Mouse (Mus musculus): Measurements from ENCODE around the gene Nectin2. TPM values are rescaled to one million over a fixed set of nuclear protein-coding genes. Genes with fewer than 3 reads are reported as not detected.

The Nectin2 gene
- polyA plus RNA-seq, 1 experiment from 2014 or later: 143 TPM

DNA sequence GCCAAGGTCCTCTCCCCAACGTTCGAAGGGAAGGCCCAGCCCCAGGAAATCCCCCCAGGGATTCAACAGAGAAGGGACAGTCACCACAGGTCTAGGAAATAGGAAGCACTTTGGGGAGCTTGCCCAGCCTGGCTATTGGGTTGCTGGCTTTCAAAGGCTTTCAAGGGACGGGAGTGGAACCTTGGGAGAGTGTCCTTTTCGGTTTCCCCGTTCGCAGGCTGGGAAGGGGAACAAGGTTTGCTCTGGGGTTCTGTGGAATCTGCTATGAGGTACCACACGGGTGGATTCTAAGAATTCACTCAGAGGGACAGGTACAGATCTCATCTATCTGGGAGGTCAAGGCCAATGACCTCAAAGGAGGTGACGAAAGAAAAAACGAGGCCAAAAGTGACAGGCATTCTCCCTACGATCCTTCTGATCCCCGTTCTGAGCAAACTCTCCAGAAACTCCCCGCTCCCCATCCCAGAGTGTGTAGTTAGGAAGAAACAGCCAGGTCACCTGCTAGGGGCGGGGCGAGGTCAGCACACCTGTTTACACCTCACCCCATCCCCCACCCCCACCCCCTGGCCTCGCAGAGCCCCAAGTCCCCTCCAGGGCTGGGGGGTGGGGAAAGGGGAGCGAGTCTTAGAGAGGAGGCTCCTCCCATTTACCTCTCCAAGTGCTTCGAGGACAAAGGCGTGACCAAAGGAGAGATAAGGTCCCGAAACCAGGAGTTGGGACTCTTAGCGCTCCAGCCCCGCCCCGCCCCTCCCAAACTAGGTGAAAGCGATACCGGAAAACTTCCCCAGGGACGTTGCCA, 2.7 kb downstream of the Nectin2 start:
- Histone ChIP-seq H3K4me2 (ENCODE audit: low read depth, low read length) (peak overlapping the region; percentile 82), H3K36me3 (ENCODE audit: control insufficient read depth, insufficient read depth, low read length) (0 out of 2 replicates have a peak, but pooled peaks cover 5% of the 10 kb centered on the region), H3K4me1 (ENCODE audit: control insufficient read depth, insufficient read depth, low read length) (peaks cover 44% of the 10 kb centered on the region), H3K4me3 (ENCODE audit: low read length) (peak overlapping the region; percentile 92), H3K9ac (ENCODE audit: low read depth, low read length) (peak overlapping the region; percentile 97), H3K9me3 (ENCODE audit: control insufficient read depth, low read length) (no peaks in the 10 kb centered on the region), H3K27me3 (replicated peaks; ENCODE audit: control insufficient read depth, insufficient read depth, low read length) (no peaks in the 10 kb centered on the region), H3K27ac (ENCODE audit: low read length) (peak overlapping the region; percentile 95)
- 6% methylated on average over 25 of the region's 25 CpGs for WGBS
- ATAC-seq: peak; percentile 33

DNA sequence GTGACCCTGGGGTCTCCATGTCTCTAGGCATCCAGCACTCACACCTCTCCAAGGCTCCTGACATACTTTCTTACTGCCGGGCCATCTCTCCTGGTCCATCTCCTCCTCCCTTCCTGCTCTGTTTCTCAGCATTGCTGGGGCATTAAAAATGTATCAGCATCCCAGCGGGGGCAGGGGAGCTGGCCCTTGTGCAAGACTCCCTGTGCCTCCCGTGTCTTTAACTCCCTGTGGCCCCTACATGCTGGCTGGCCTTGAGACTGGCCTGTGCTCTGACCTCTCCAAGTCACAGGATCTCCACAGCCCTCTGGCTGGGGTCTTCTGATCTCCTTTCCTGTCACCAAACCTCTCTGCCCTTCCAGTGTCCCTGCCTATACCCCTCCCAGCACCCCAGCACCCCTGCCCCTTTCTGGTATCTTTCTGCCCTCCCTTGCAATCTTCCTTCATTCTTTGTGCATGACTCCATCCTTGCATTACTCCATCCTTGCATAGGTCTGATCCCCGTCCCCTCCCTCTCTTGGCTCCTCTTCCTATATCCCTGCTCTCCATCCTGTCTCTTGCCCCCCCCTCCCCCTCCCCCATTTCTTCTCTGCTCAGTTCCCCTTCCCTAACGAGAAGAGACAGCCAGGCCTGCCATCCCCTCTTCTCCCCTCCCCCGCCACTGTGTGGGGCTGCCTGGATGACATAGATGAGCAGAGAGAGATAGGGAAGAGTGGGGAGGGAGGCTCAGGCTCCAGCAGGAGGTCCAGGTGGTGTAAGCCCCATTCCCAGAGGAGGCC, 3.7 kb downstream of the Nectin2 start:
- Histone ChIP-seq H3K4me1 (ENCODE audit: control insufficient read depth, insufficient read depth, low read length) (peaks cover 54% of the 10 kb centered on the region), H3K36me3 (ENCODE audit: control insufficient read depth, insufficient read depth, low read length) (0 out of 2 replicates have a peak, but pooled peaks cover 5% of the 10 kb centered on the region), H3K27ac (ENCODE audit: low read length) (peak overlapping the region; percentile 95), H3K27me3 (replicated peaks; ENCODE audit: control insufficient read depth, insufficient read depth, low read length) (no peaks in the 10 kb centered on the region), H3K9ac (ENCODE audit: low read depth, low read length) (peak overlapping the region; percentile 97), H3K9me3 (ENCODE audit: control insufficient read depth, low read length) (no peaks in the 10 kb centered on the region), H3K4me3 (ENCODE audit: low read length) (peak overlapping the region; percentile 92), H3K4me2 (ENCODE audit: low read depth, low read length) (peak overlapping the region; percentile 82)
- WGBS: 19% methylated on average over 6 of the region's 6 CpGs
- ATAC-seq: no peak

DNA sequence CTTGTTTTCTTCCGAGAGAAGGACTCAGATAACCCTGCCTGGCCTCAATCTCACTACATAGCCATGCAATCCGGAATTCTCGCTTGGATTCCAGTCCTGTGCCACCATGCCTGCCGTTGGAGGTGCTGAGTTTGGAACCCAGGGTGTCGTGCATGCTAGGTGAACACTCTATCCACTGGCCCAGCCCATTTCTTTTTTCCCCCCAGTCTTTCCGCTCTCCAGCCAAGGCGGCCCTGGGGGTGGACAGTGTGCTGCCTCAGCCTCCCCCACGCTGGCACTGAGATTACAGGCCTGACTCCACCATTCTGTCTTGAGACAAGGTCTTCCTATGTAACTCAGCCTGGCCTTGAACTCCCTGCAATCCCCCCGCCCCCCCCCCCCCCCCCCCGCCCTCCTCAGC, 4.3 kb downstream of the Nectin2 start:
- no peaks in the 10 kb centered on the region for H3K27me3 ChIP-seq (replicated peaks; ENCODE audit: control insufficient read depth, insufficient read depth, low read length)
- 0 out of 2 replicates have a peak overlapping the region, but pooled peaks have one; percentile 1 for H3K27ac ChIP-seq (ENCODE audit: low read length)
- peaks cover 55% of the 10 kb centered on the region for H3K4me1 ChIP-seq (ENCODE audit: control insufficient read depth, insufficient read depth, low read length)
- H3K9me3 ChIP-seq (ENCODE audit: control insufficient read depth, low read length): no peaks in the 10 kb centered on the region
- WGBS: 63% methylated on average over 9 of the region's 10 CpGs
- ATAC-seq: no peak
- 0 out of 2 replicates have a peak, but pooled peaks cover 5% of the 10 kb centered on the region for H3K36me3 ChIP-seq (ENCODE audit: control insufficient read depth, insufficient read depth, low read length)
- H3K9ac ChIP-seq (ENCODE audit: low read depth, low read length): no peak overlapping the region
- no peak overlapping the region for H3K4me2 ChIP-seq (ENCODE audit: low read depth, low read length)
- no peak overlapping the region for H3K4me3 ChIP-seq (ENCODE audit: low read length)

DNA sequence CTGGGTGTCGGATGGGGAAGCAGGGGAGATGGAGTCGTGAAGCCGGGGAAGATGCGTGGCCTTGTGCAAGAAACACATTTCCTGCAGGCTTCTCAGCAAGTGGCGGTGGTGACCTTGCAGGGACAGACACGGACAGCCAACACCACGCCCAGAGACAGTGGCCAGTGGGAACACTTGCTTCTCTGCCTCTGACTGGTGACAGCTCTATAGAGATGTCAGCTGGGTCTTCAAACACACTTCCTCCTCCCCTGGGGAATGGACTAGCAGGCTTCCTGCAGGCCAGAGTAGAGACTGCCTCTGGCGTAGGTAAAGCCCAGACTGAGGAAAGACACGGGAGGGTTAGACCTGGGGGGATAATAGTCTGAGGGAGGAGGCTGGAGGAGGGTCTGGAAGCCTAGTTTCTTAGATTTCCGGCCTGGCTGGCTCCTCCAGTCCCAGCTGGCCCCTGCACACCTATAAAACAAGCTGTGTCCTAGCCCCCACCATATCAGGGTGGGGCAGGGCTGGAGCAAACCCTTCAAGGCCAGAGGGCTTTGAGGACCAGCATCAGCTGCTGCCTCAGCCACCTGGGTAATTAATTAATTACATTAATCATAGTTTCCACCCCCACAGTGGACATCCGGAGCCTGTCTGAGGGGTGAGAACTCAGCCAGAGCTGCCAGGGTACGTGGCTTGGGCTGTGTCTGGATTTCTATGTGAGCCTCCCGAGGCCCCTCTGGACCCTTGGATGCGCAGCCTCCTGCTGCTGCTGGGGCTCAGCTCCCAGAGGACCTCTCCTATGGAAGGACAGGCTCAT, 5.5 kb downstream of the Nectin2 start:
- Histone ChIP-seq H3K27me3 (replicated peaks; ENCODE audit: control insufficient read depth, insufficient read depth, low read length) (no peaks in the 10 kb centered on the region), H3K4me2 (ENCODE audit: low read depth, low read length) (peak overlapping the region; percentile 24; the same call in 1 of the 2 replicates), H3K9ac (ENCODE audit: low read depth, low read length) (peak overlapping the region; percentile 36), H3K36me3 (ENCODE audit: control insufficient read depth, insufficient read depth, low read length) (peaks cover 11% of the 10 kb centered on the region; the same call in 1 of the 2 replicates), H3K9me3 (ENCODE audit: control insufficient read depth, low read length) (no peaks in the 10 kb centered on the region), H3K4me1 (ENCODE audit: control insufficient read depth, insufficient read depth, low read length) (peaks cover 51% of the 10 kb centered on the region), H3K4me3 (ENCODE audit: low read length) (no peak overlapping the region), H3K27ac (ENCODE audit: low read length) (peak overlapping the region; percentile 74)
- no peak for ATAC-seq
- 56% methylated on average over 14 of the region's 14 CpGs for WGBS

DNA sequence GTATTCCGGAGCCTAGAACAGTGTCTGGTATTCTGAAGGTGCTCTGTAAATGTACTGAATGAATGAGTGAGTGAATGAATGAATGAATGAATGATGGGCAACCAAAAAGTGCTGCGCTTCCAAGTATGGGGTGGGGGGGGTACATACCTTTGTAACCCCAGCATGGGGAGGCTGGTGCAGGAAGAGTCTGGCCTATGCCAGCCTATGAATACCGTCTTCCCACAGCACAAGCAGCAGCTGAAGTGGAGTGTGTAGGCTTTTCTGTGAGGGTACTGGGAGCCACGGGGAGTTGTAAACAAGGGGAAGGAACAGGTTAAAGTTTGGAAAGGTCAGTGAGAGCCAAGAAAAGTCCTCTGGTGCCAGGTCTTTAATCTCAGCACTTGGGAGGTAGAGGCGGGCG, 6.5 kb downstream of the Nectin2 start:
- 78% methylated on average over 6 of the region's 6 CpGs for WGBS
- Histone ChIP-seq H3K36me3 (ENCODE audit: control insufficient read depth, insufficient read depth, low read length) (peaks cover 11% of the 10 kb centered on the region; the same call in 1 of the 2 replicates), H3K27ac (ENCODE audit: low read length) (no peak overlapping the region), H3K4me1 (ENCODE audit: control insufficient read depth, insufficient read depth, low read length) (peaks cover 51% of the 10 kb centered on the region), H3K4me3 (ENCODE audit: low read length) (no peak overlapping the region), H3K9me3 (ENCODE audit: control insufficient read depth, low read length) (no peaks in the 10 kb centered on the region), H3K4me2 (ENCODE audit: low read depth, low read length) (no peak overlapping the region), H3K27me3 (replicated peaks; ENCODE audit: control insufficient read depth, insufficient read depth, low read length) (no peaks in the 10 kb centered on the region), H3K9ac (ENCODE audit: low read depth, low read length) (no peak overlapping the region)
- ATAC-seq: no peak

DNA sequence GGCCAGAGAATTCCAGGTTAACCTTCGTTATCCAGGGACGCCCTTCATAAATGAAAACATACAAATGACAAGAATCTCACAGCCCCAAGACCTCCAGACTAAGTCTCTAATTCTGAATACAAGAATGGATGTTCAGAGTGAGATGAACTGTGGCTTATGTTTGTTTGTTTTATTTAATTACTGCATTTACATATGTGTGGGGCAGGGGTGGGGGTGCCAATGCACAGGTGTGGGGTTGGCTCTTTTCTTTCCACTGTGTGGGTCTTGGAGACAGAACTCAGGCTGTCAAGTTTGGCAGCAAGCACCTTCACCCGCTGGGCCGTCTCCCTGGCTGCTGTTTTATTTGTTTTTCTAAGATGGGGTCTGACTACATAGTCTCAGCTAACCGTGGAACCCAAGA, 7.8 kb downstream of the Nectin2 start:
- no peak for ATAC-seq
- WGBS: 47% methylated on average over 5 of the region's 5 CpGs
- Histone ChIP-seq H3K27me3 (replicated peaks; ENCODE audit: control insufficient read depth, insufficient read depth, low read length) (no peaks in the 10 kb centered on the region), H3K9me3 (ENCODE audit: control insufficient read depth, low read length) (no peaks in the 10 kb centered on the region), H3K27ac (ENCODE audit: low read length) (no peak overlapping the region), H3K4me3 (ENCODE audit: low read length) (no peak overlapping the region), H3K4me2 (ENCODE audit: low read depth, low read length) (no peak overlapping the region), H3K36me3 (ENCODE audit: control insufficient read depth, insufficient read depth, low read length) (peaks cover 18% of the 10 kb centered on the region), H3K4me1 (ENCODE audit: control insufficient read depth, insufficient read depth, low read length) (peaks cover 45% of the 10 kb centered on the region), H3K9ac (ENCODE audit: low read depth, low read length) (no peak overlapping the region)

DNA sequence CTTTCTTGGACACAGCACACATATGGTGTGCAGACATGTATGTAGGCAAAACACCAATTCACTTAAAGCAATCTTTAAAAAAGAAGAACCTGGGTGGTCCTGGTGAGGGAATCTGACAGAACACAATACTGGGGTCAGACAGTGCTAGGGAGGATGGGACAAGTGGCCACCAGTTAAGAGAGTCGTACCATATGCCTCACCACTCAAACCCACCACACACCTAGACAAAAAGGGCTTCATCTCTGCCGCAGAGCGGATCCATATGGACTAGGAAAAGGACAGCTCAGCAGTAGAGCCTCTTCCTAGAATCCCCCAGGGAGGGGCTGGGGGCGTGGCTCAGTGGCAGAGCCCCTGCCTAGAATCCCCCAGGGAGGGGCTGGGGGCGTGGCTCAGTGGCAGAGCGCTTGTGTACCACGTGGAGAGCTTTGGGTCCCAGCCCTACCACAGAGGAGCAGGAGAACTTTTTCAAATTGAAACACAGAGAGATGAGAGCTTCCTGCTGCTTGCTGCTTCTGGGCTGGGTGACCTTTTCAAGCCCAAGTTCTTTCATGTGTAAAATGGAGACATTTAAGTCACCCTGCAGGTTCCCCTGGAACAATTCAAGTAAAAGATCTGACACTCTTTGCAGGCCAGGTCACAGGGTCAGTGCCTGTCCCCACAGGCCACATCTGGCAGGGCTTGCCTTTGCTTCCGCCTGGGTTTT, 8.8 kb downstream of the Nectin2 start:
- H3K9ac ChIP-seq (ENCODE audit: low read depth, low read length): no peak overlapping the region
- peaks cover 35% of the 10 kb centered on the region for H3K4me1 ChIP-seq (ENCODE audit: control insufficient read depth, insufficient read depth, low read length)
- H3K36me3 ChIP-seq (ENCODE audit: control insufficient read depth, insufficient read depth, low read length): peaks cover 22% of the 10 kb centered on the region
- H3K4me3 ChIP-seq (ENCODE audit: low read length): no peak overlapping the region
- ATAC-seq: peak; percentile 17; the same call in 1 of the 2 replicates
- no peak overlapping the region; the same call in 1 of the 2 replicates for H3K27ac ChIP-seq (ENCODE audit: low read length)
- no peaks in the 10 kb centered on the region for H3K9me3 ChIP-seq (ENCODE audit: control insufficient read depth, low read length)
- no peak overlapping the region for H3K4me2 ChIP-seq (ENCODE audit: low read depth, low read length)
- WGBS: 15% methylated on average over 8 of the region's 8 CpGs
- no peaks in the 10 kb centered on the region for H3K27me3 ChIP-seq (replicated peaks; ENCODE audit: control insufficient read depth, insufficient read depth, low read length)

DNA sequence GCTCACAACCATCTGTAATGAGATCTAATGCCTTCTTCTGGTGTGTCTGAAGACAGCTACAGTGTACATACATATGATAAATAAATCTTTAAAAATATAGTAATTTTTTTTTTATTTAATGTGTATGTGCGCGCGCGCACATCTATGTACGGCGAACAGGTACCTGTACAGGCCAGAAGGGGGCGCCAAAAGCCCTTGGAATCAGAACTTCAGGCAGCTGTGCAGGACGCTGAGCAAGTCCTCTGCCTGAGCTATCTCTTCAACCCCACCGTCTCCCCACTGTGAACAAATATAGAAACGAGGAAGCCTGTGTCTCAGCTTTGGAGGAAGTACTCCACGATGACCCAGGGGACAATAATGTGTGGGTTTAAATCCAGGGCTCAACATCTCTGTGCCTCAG, 10.0 kb downstream of the Nectin2 start:
- WGBS: 90% methylated on average over 11 of the region's 11 CpGs
- Histone ChIP-seq H3K4me3 (ENCODE audit: low read length) (no peak overlapping the region), H3K4me1 (ENCODE audit: control insufficient read depth, insufficient read depth, low read length) (peaks cover 27% of the 10 kb centered on the region), H3K27me3 (replicated peaks; ENCODE audit: control insufficient read depth, insufficient read depth, low read length) (no peaks in the 10 kb centered on the region), H3K27ac (ENCODE audit: low read length) (no peak overlapping the region), H3K9ac (ENCODE audit: low read depth, low read length) (no peak overlapping the region), H3K4me2 (ENCODE audit: low read depth, low read length) (no peak overlapping the region), H3K36me3 (ENCODE audit: control insufficient read depth, insufficient read depth, low read length) (peaks cover 25% of the 10 kb centered on the region), H3K9me3 (ENCODE audit: control insufficient read depth, low read length) (no peaks in the 10 kb centered on the region)
- no peak for ATAC-seq
